Mouse (Mus musculus) E14TG2a.4 (cell line): Measurements from ENCODE around the gene Washc3.

Experiments
- CTCF ChIP-seq: conservative IDR thresholded peaks from 2 replicates; pipeline ENCODE4 v1.5.1; 2014; ENCODE audit warnings: low read length
- NANOG ChIP-seq: IDR thresholded peaks from 2 replicates; pipeline ENCODE4 v1.6.1; 2014; ENCODE audit warnings: borderline replicate concordance, low read length, mixed read lengths

GRCm38 (mm10) chr10:88287261-88287660, 86.4 kb downstream of the Washc3 start:
- TF ChIP-seq CTCF (no peak), NANOG (no peak)
